Mouse (Mus musculus) lung, postnatal 0 days (tissue): Measurements from ENCODE around the gene Sox8. TPM values are rescaled to one million over a fixed set of nuclear protein-coding genes. Genes with fewer than 3 reads are reported as not detected.

Experiments
- ATAC-seq: fragments of 200-750 bp; cut with Nextera tagmentation; 2 replicates; pipeline ENCODE4 v1.8.0; 2017; ENCODE audit warnings: moderate library complexity
- DNase-seq: peaks from one replicate; pipeline ENCODE4 v3.0.0-alpha.2; 2016; ENCODE audit warnings: low spot score
- H3K27ac ChIP-seq: fragments of 300-500 bp; sonication (generic); 2 replicates; pipeline ENCODE4 v1.5.1; 2014; ENCODE audit warnings: antibody characterized with exemption, mild to moderate bottlenecking, low read length, mixed read lengths
- H3K27me3 ChIP-seq: fragments of 300-500 bp; sonication (generic); replicated peaks from 2 replicates; pipeline ENCODE4 v1.6.1; 2014; ENCODE audit warnings: low read length, mixed read lengths; ENCODE audit not compliant: insufficient read depth
- H3K36me3 ChIP-seq: fragments of 300-500 bp; sonication (generic); 2 replicates; pipeline ENCODE4 v1.6.1; 2014; ENCODE audit warnings: low read length, mixed read lengths; ENCODE audit not compliant: insufficient read depth
- H3K4me1 ChIP-seq: fragments of 300-500 bp; sonication (generic); 2 replicates; pipeline ENCODE4 v1.6.1; 2014; ENCODE audit warnings: antibody characterized with exemption, low read depth, low read length, mixed read lengths; ENCODE audit not compliant: insufficient read depth
- H3K4me2 ChIP-seq: fragments of 300-500 bp; sonication (generic); replicated peaks from 2 replicates; pipeline ENCODE4 v1.6.1; 2014; ENCODE audit warnings: low read depth, mild to moderate bottlenecking, low read length, moderate library complexity, mixed read lengths
- H3K4me3 ChIP-seq: fragments of 300-500 bp; sonication (generic); 2 replicates; pipeline ENCODE4 v1.5.1; 2014; ENCODE audit warnings: low read depth, low read length
- H3K9ac ChIP-seq: fragments of 300-500 bp; sonication (generic); replicated peaks from 2 replicates; pipeline ENCODE4 v1.6.1; 2014; ENCODE audit warnings: low read depth, mild to moderate bottlenecking
- H3K9me3 ChIP-seq: fragments of 300-500 bp; sonication (generic); 2 replicates; pipeline ENCODE4 v1.6.1; 2016; ENCODE audit warnings: low read length, mixed read lengths
- CTCF ChIP-seq: IDR thresholded peaks from 2 replicates; pipeline ENCODE4 v1.5.1; 2016; ENCODE audit warnings: antibody characterized with exemption, mild to moderate bottlenecking
- EP300 ChIP-seq: IDR thresholded peaks from 2 replicates; pipeline ENCODE4 v1.6.1; 2016; ENCODE audit warnings: antibody characterized with exemption, mild to moderate bottlenecking, control low read depth
- WGBS: fragments of 180-500 bp; shearing (Covaris S2); extraction: QIAGEN DNeasy Blood & Tissue Kit; methylation state at CpG from one replicate; pipeline ENCODE4 v1.1.7; 2014; 5-methylcytosine and 5-hydroxymethylcytosine counted together
- polyA plus RNA-seq: library from polyadenylated mRNA; unstranded; fragments of >200 nt; fragmentation: Nextera tagmentation; extraction: Ambion mirVana; gene quantifications from 2 replicates; pipeline ENCODE4 v1.2.1, GENCODE M21; 2015

Gene Sox8
- polyA plus RNA-seq, 1 experiment from 2014 or later, result 0.19 TPM

DNA sequence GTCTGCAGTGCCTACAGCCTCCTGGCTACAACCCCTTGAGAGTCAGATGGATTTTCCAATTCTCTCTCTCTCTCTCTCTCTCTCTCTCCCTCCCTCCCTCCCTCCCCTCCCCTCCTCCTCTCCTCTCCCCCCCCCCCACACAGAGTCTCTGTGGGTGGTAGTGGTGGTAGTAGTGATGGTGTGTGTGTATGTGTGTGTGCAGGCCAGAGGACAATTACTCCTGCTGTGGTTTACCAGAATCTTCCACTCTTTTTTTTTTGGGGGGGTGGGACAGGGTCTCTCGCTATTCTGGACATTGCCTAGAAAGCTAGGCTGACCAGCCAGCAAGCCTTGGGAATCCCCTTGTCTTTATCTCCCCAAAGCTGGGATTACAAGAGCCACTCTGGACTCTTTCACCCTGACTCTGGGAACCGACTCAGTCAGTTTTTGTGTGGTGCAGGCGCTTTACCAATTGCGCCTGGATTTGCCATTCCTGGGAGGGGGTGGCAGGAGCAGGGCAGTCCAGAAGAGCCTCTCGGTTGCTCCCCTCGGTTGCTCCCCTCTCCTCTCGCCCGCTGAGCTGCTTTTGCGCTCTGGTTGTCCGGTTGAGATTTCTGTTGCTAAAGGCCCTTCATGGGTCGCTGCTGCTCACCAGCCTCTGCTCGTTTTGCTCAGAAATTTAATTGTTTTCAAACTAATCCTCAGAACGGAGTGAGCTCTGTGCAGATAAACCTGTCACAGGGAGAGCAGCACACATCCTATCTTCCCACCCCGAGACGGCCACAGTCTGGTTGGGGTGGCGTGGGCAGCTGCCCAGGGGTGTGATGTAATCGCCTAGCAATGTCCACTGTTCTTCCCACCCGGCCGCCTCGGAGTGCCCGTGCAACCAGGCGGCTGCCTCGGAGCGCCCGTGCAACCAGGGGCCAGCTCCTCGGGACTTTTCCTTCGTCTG, 31.3 kb downstream of the Sox8 start:
- no peak overlapping the region for H3K9ac ChIP-seq
- H3K9me3 ChIP-seq, result no peaks in the 10 kb centered on the region
- 20% methylated on average over 27 of the region's 27 CpGs for WGBS
- ATAC-seq, result peak; percentile 46; the same call in 1 of the 2 replicates
- no peak overlapping the region for H3K27ac ChIP-seq
- no peaks in the 10 kb centered on the region for H3K27me3 ChIP-seq
- no peaks in the 10 kb centered on the region for H3K4me1 ChIP-seq
- H3K4me2 ChIP-seq, result no peak overlapping the region
- peak; percentile 47 for DNase-seq
- no peak overlapping the region for H3K4me3 ChIP-seq
- H3K36me3 ChIP-seq, result no peaks in the 10 kb centered on the region
- TF ChIP-seq CTCF (no peak), EP300 (no peak)

DNA sequence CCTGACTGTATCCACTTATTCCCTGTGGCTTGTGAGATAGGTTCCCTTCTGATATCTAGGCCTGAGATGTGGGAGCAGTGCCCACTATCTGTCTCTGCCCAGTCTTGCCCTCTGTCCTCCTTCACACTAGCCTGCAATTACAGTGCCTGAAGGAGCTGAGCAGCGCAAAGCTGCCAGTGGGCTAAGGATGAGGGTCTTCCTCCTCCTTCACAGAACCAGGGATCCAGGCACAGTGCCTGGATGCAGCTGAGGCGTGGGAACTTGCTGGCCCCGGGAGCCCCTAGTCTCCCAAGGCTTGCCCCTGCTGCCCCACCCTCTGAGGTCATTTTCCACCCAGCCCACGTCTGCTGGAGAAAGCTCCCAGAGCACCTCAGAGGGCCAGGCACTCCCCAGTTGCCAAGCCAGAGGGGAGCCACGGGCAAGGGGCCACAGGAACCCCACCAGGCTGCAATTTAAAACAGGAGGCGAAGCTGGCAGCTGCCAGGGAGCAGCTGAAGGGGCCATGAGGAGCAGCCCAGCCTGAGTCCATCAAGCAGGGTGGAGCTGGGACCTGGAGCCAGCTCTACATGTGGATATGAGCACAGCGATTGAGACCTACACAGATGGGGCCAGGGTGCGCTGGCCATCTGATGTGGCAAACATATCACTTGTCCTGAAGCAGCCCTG, 40.0 kb downstream of the Sox8 start:
- Histone ChIP-seq H3K4me1 (no peaks in the 10 kb centered on the region), H3K4me3 (no peak overlapping the region), H3K9me3 (no peaks in the 10 kb centered on the region), H3K9ac (no peak overlapping the region), H3K4me2 (no peak overlapping the region), H3K27me3 (no peaks in the 10 kb centered on the region), H3K36me3 (no peaks in the 10 kb centered on the region), H3K27ac (no peak overlapping the region)
- no peak for TF ChIP-seq CTCF
- WGBS, result 62% methylated on average over 8 of the region's 8 CpGs
- ATAC-seq (no peak), DNase-seq (no peak)

DNA sequence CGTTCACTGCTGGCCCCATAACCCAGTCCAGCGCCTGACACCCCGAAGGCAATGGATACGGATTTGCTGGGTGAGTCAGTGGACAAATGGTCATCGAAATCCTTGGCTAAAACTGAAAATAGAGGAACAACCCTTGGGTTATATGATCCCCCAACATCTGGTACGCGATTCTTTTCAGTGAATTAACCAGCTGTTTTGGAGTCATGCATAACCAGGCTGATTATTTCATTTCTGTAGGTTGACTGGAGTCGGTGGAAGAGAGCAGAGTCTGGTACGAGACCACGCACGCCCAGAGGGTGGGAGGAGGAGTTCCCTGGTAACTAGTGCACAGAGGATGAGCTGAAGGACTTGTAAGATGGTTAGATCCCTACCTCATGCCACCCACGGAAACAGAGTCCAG, 48.4 kb downstream of the Sox8 start:
- DNase-seq (no peak), ATAC-seq (no peak)
- WGBS, result 74% methylated on average over 12 of the region's 12 CpGs

DNA sequence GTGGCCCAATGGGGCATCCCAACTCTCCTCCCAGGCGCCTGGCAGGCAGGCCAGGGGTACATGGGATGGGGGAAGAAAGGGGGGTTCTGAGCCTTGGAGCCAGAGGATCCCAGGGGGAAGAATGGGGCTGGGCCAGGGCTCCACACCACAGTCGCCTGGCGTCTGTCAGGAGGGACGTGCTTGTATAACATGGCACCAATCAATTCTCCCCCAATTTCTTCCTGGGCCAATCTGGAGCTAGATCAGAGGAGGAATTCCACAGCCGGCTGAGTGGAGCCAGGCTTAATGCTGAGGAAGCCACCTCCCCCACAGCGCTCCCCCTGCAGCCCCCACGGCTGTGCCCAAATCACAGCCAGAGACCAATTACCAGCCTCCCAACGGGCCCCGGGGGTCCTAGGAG, 50.0 kb downstream of the Sox8 start:
- 39% methylated on average over 9 of the region's 9 CpGs for WGBS
- H3K9me3 ChIP-seq, result no peaks in the 10 kb centered on the region
- no peak for ATAC-seq
- TF ChIP-seq EP300 (no peak), CTCF (no peak)
- H3K4me1 ChIP-seq, result no peaks in the 10 kb centered on the region
- H3K9ac ChIP-seq, result no peak overlapping the region
- H3K36me3 ChIP-seq, result no peaks in the 10 kb centered on the region
- H3K4me2 ChIP-seq, result no peak overlapping the region
- no peaks in the 10 kb centered on the region for H3K27me3 ChIP-seq
- H3K4me3 ChIP-seq, result no peak overlapping the region
- no peak overlapping the region for H3K27ac ChIP-seq
- no peak for DNase-seq

More for the DNA sequence above, 48.4 kb downstream of the Sox8 start:
- H3K4me1 ChIP-seq, result no peaks in the 10 kb centered on the region
- no peak overlapping the region for H3K9ac ChIP-seq
- no peaks in the 10 kb centered on the region for H3K27me3 ChIP-seq
- no peaks in the 10 kb centered on the region for H3K36me3 ChIP-seq
- TF ChIP-seq CTCF (no peak), EP300 (no peak)
- no peaks in the 10 kb centered on the region for H3K9me3 ChIP-seq
- no peak overlapping the region for H3K4me3 ChIP-seq
- H3K4me2 ChIP-seq, result no peak overlapping the region
- no peak overlapping the region for H3K27ac ChIP-seq

DNA sequence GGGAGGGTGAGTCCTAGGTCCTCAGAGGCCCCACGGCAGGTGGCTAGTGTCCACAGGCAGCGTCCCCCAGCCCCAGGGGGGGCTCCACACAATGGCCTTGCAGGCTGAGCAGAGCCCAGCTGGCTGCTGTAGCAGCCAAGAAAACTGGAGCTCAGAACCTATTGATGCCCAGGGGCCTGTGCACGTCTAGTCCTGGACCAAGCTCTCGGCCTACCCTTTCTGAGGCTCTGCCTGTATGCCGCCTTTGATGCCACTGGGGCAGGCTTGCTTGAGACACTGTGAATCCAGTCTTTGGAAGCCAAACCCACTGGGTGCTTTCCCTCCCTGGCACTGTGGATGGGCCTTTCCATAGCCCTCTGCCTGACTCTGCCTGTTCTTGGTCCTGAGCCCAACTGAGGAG, 51.0 kb downstream of the Sox8 start:
- Histone ChIP-seq H3K4me1 (no peaks in the 10 kb centered on the region), H3K27ac (no peak overlapping the region), H3K9me3 (no peaks in the 10 kb centered on the region), H3K4me3 (no peak overlapping the region), H3K27me3 (no peaks in the 10 kb centered on the region), H3K36me3 (no peaks in the 10 kb centered on the region), H3K9ac (no peak overlapping the region), H3K4me2 (no peak overlapping the region)
- no peak for TF ChIP-seq CTCF
- TF ChIP-seq EP300, result no peak
- WGBS, result 82% methylated on average over 5 of the region's 5 CpGs
- no peak for DNase-seq
- no peak for ATAC-seq

DNA sequence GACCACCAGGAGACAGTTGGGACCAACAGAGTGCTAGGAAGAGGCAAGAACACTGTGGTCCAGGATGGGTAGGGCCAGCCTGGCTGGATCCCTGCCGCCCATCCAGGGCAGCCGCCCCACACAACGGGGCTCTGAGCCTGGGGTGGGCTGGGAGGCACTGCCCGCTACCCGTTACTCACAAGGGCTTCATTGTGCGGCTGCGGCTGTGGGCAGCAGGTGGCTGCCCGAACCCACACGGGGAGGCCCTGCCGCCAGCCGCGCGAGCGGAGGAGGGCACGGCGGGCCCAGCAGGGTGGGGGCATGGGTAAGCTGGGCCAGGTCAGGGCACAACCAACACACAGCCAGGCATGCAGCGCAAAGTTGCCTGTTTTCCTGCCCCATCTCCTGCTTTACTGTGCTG, 52.3 kb downstream of the Sox8 start:
- Histone ChIP-seq H3K36me3 (no peaks in the 10 kb centered on the region), H3K27me3 (no peaks in the 10 kb centered on the region), H3K9me3 (no peaks in the 10 kb centered on the region), H3K9ac (no peak overlapping the region), H3K4me1 (no peaks in the 10 kb centered on the region), H3K4me3 (no peak overlapping the region), H3K4me2 (no peak overlapping the region), H3K27ac (no peak overlapping the region)
- DNase-seq, result no peak
- TF ChIP-seq CTCF, result no peak
- TF ChIP-seq EP300, result no peak
- ATAC-seq, result no peak
- 84% methylated on average over 11 of the region's 17 CpGs for WGBS
